Mouse (Mus musculus) CH12.LX (cell line): ENCODE data around the gene Nfx1. TPM values are rescaled to one million over a fixed set of nuclear protein-coding genes. Genes with fewer than 3 reads are reported as not detected.

ENCODE experiments used
- DNase-seq: peaks from one replicate; pipeline ENCODE4 v3.0.0-alpha.2; 2013; ENCODE audit errors: extremely low read depth
- H3K27ac ChIP-seq: 2 replicates; pipeline ENCODE4 v1.5.1; 2012; ENCODE audit warnings: low read depth, mild to moderate bottlenecking, control low read depth, moderate library complexity; ENCODE audit not compliant: insufficient read depth
- H3K27me3 ChIP-seq: replicated peaks from 2 replicates; pipeline ENCODE3; 2012; ENCODE audit warnings: inconsistent platforms
- H3K36me3 ChIP-seq, 2 experiments: replicated peaks in 1 of 2; 2 replicates each; pipeline versions ENCODE3 to v1.6.1; 2012; ENCODE audit warnings: inconsistent platforms in 1 of 2, low read length in 1 of 2, mild to moderate bottlenecking in 1 of 2, mixed read lengths in 1 of 2, moderate library complexity in 1 of 2; ENCODE audit not compliant: control insufficient read depth in 1 of 2, insufficient read depth in 1 of 2
- H3K4me1 ChIP-seq, 2 experiments: 2 replicates each; pipeline ENCODE4 v1.6.1; 2012; ENCODE audit warnings: inconsistent platforms in 1 of 2, moderate library complexity in 1 of 2; ENCODE audit not compliant: insufficient read depth in 2 of 2, control insufficient read depth in 1 of 2
- H3K4me2 ChIP-seq: 2 replicates; pipeline ENCODE4 v1.6.1; 2012; ENCODE audit warnings: low read depth, mild to moderate bottlenecking, control low read depth; ENCODE audit not compliant: poor library complexity, insufficient read depth, severe bottlenecking
- H3K4me3 ChIP-seq, 3 experiments: fragments of 150-350 bp in 1 of 3; sonication (generic) in 1 of 3; replicated peaks in 1 of 3; 2 replicates each; pipeline versions ENCODE3 to v1.5.1; 2011 to 2012; ENCODE audit warnings: low read depth in 2 of 3, low read length in 2 of 3, mild to moderate bottlenecking in 2 of 3, moderate library complexity in 2 of 3, control low read depth in 1 of 3, improper control_type of control experiment in 1 of 3, inconsistent platforms in 1 of 3, mixed read lengths in 1 of 3; ENCODE audit not compliant: poor library complexity in 1 of 3
- H3K79me2 ChIP-seq: replicated peaks from 2 replicates; pipeline ENCODE4 v1.6.1; 2012; ENCODE audit warnings: mild to moderate bottlenecking, moderate library complexity; ENCODE audit not compliant: control insufficient read depth, poor library complexity, insufficient read depth, severe bottlenecking; ENCODE audit errors: extremely low read depth
- H3K9ac ChIP-seq: 2 replicates; pipeline ENCODE4 v1.6.1; 2012; ENCODE audit warnings: low read depth, mild to moderate bottlenecking, control low read depth, moderate library complexity; ENCODE audit not compliant: insufficient read depth
- H3K9me3 ChIP-seq: replicated peaks from 2 replicates; pipeline ENCODE3; 2012; ENCODE audit warnings: low read length, inconsistent platforms, mixed read lengths
- CHD2 ChIP-seq: IDR thresholded peaks from 2 replicates; pipeline ENCODE4 v1.6.1; 2011; ENCODE audit warnings: low read length, improper control_type of control experiment
- CTCF ChIP-seq, 2 experiments: IDR thresholded peaks in 1 of 2; conservative IDR thresholded peaks in 1 of 2; 2 replicates each; pipeline ENCODE4 v1.5.1; 2011 to 2012; ENCODE audit warnings: low read depth in 2 of 2, low read length in 2 of 2, improper control_type of control experiment in 1 of 2, inconsistent platforms in 1 of 2, mild to moderate bottlenecking in 1 of 2, moderate library complexity in 1 of 2
- ELF1 ChIP-seq: IDR thresholded peaks from 2 replicates; pipeline ENCODE4 v1.6.1; 2014; ENCODE audit warnings: low read depth, mild to moderate bottlenecking, inconsistent platforms, low read length, improper control_type of control experiment
- ETS1 ChIP-seq: conservative IDR thresholded peaks from 2 replicates; pipeline ENCODE4 v1.6.1; 2012; ENCODE audit warnings: low read depth, mild to moderate bottlenecking, inconsistent platforms, low read length, improper control_type of control experiment, moderate library complexity
- JUN ChIP-seq: IDR thresholded peaks from 2 replicates; pipeline ENCODE4 v1.6.1; 2011; ENCODE audit warnings: low read depth, mild to moderate bottlenecking, low read length, improper control_type of control experiment, moderate library complexity; ENCODE audit not compliant: insufficient read depth
- JUND ChIP-seq: conservative IDR thresholded peaks from 2 replicates; pipeline ENCODE4 v1.6.1; 2011; ENCODE audit warnings: low read depth, low read length, improper control_type of control experiment
- MAFK ChIP-seq: IDR thresholded peaks from 2 replicates; pipeline ENCODE4 v1.6.1; 2011; ENCODE audit warnings: low read length, improper control_type of control experiment; ENCODE audit not compliant: insufficient replicate concordance
- MAX ChIP-seq: IDR thresholded peaks from 2 replicates; pipeline ENCODE4 v1.6.1; 2011; ENCODE audit warnings: low read length, improper control_type of control experiment
- MXI1 ChIP-seq: IDR thresholded peaks from 2 replicates; pipeline ENCODE4 v1.6.1; 2011; ENCODE audit warnings: mild to moderate bottlenecking, low read depth, low read length, improper control_type of control experiment
- MYC ChIP-seq: IDR thresholded peaks from 2 replicates; pipeline ENCODE4 v1.6.1; 2011; ENCODE audit warnings: low read depth, mild to moderate bottlenecking, improper control_type of control experiment, low read length
- NELFE ChIP-seq: IDR thresholded peaks from 2 replicates; pipeline ENCODE4 v1.6.1; 2011; ENCODE audit warnings: low read depth, low read length, improper control_type of control experiment
- NRF1 ChIP-seq: IDR thresholded peaks from 2 replicates; pipeline ENCODE4 v1.6.1; 2014; ENCODE audit warnings: low read depth, mild to moderate bottlenecking, inconsistent platforms, low read length, improper control_type of control experiment, moderate library complexity
- PAX5 ChIP-seq: IDR thresholded peaks from 2 replicates; pipeline ENCODE4 v1.6.1; 2012; ENCODE audit warnings: low read length, inconsistent platforms, mixed read lengths
- POLR2A ChIP-seq: IDR thresholded peaks from 2 replicates; pipeline ENCODE4 v1.6.1; 2011; ENCODE audit warnings: low read depth, mild to moderate bottlenecking, improper control_type of control experiment, low read length
- POLR2AphosphoS2 ChIP-seq: IDR thresholded peaks from 2 replicates; pipeline ENCODE4 v1.6.1; 2011; ENCODE audit warnings: low read depth, low read length, improper control_type of control experiment
- RAD21 ChIP-seq: IDR thresholded peaks from 2 replicates; pipeline ENCODE4 v1.6.1; 2011; ENCODE audit warnings: low read depth, mild to moderate bottlenecking, low read length, improper control_type of control experiment, moderate library complexity
- RCOR1 ChIP-seq: conservative IDR thresholded peaks from 2 replicates; pipeline ENCODE4 v1.6.1; 2012; ENCODE audit warnings: low read depth, mild to moderate bottlenecking, inconsistent platforms, low read length, improper control_type of control experiment
- SMC3 ChIP-seq: IDR thresholded peaks from 2 replicates; pipeline ENCODE4 v1.6.1; 2011; ENCODE audit warnings: low read depth, low read length, improper control_type of control experiment
- TCF12 ChIP-seq: IDR thresholded peaks from 2 replicates; pipeline ENCODE4 v1.6.1; 2014; ENCODE audit warnings: low read depth, mild to moderate bottlenecking, inconsistent platforms, low read length, improper control_type of control experiment
- USF2 ChIP-seq: conservative IDR thresholded peaks from 2 replicates; pipeline ENCODE4 v1.6.1; 2011; ENCODE audit warnings: low read depth, low read length, improper control_type of control experiment
- ZC3H11A ChIP-seq: IDR thresholded peaks from 2 replicates; pipeline ENCODE4 v1.6.1; 2012; ENCODE audit warnings: low read depth, mild to moderate bottlenecking, inconsistent platforms, low read length, improper control_type of control experiment
- ZMIZ1 ChIP-seq: IDR thresholded peaks from 2 replicates; pipeline ENCODE4 v1.6.1; 2012; ENCODE audit warnings: low read depth, mild to moderate bottlenecking, inconsistent platforms, low read length, improper control_type of control experiment
- dilution Hi-C: fragments of 300-500 bp; cut with MboI; formaldehyde crosslinking; loops from 2 replicates; pipeline ENCODE4 v1.14.3; 2020; ENCODE audit warnings: low sequenced_read_pairs; ENCODE audit not compliant: extremely low pct_unique_long_range_greater_than_20kb, extremely low pct_ligation_motif_present
- in situ Hi-C: fragments of 300-500 bp; cut with MboI; formaldehyde crosslinking; loops from 3 replicates; pipeline ENCODE4 v1.14.3; 2019; ENCODE audit warnings: low sequenced_read_pairs, low pct_ligation_motif_present, low pct_unique_long_range_greater_than_20kb, mixed read lengths
- polyA plus RNA-seq: library from polyadenylated mRNA; unstranded; fragments of >175 nt; gene quantifications from 2 replicates; pipeline ENCODE4 v1.2.1, GENCODE M21; 2012; ENCODE audit warnings: low read depth; ENCODE audit not compliant: insufficient read length
- total RNA-seq, 2 experiments: library from RNA; depleted of rRNA; stranded (reverse); fragments of 300-350 nt in 1 of 2; fragments of >200 nt in 1 of 2; gene quantifications; 2 replicates each; pipeline ENCODE4 v1.2.3; 2012 to 2014

The Nfx1 gene
- total and polyA plus RNA-seq, 3 experiments = 55.5 to 89.8 (median 70.5) TPM

DNA sequence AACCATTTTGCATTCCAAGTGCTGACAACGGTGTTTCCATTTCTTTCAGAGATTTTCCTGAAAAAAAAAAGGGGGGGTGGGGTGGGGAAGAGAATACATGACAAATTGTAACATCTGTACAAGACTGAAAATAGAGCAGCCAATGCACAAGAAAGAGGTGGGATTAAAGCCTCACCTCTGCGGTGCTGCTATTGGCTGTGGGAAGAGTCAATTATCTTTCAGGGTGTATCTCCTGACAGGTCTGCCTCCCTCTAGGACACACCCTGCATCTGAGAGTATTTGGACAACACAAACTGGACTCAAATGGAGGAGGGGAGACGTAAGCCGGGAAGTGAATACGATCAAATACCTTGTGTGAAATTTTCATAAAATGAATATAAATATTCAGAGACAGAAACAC lies 27.1 kb upstream of the Nfx1 start:
- Histone ChIP-seq H3K4me3 (no peak overlapping the region), H3K36me3 (peaks cover 41 to 72% of the 10 kb centered on the region in 2 experiments), H3K9me3 (peaks cover 14% of the 10 kb centered on the region), H3K4me1 (peaks cover 5 to 21% of the 10 kb centered on the region in 2 experiments; a peak in 3 of 4 replicates), H3K27me3 (no peaks in the 10 kb centered on the region), H3K79me2 (peaks cover 20% of the 10 kb centered on the region), H3K4me2 (no peak overlapping the region), H3K9ac (no peak overlapping the region), H3K27ac (no peak overlapping the region)
- peak; percentile 7 for DNase-seq
- TF ChIP-seq RAD21 (no peak), POLR2A (no peak), RCOR1 (no peak), JUND (no peak)
- dilution Hi-C loops (no loop called here), in situ Hi-C loops (no loop called here)

- Histone ChIP-seq H3K9me3 (no peaks in the 10 kb centered on the region), H3K4me1 (peaks cover 9 to 35% of the 10 kb centered on the region in 2 experiments; a peak in 3 of 4 replicates), H3K4me3 (peak overlapping the region; percentile 89 to 97 (median 95)), H3K27me3 (no peaks in the 10 kb centered on the region), H3K9ac (peak overlapping the region; percentile 94), H3K36me3 (peaks cover 23 to 66% of the 10 kb centered on the region in 2 experiments), H3K27ac (no peak overlapping the region), H3K4me2 (peak overlapping the region; percentile 79), H3K79me2 (peaks cover 28% of the 10 kb centered on the region)
- in situ Hi-C loops = no loop called here
- dilution Hi-C loops = no loop called here
- TF ChIP-seq CTCF (conservative IDR thresholded peaks at IDR 0.05 in 1 of 2, IDR thresholded peaks at IDR 0.05 in 1 of 2; ENCODE audit: low read depth in 2 of 2, low read length in 2 of 2) (no peak), NELFE (no peak), POLR2AphosphoS2 (no peak), CHD2 (no peak), RAD21 (no peak), PAX5 (no peak), ZC3H11A (no peak), ETS1 (no peak), MAFK (no peak), MXI1 (no peak), ELF1 (no peak), SMC3 (no peak), ZMIZ1 (no peak), MYC (no peak), MAX (no peak), USF2 (no peak), TCF12 (no peak), NRF1 (no peak), JUN (no peak)
- DNase-seq = peak; percentile 19
Measured at GRCm38 (mm10) chr4:40946516-40947121, 24.1 kb upstream of the Nfx1 start.
